Mouse (Mus musculus) urinary bladder, postnatal 0 days (tissue): ENCODE measurements around the gene Ggt1. TPM values are rescaled to one million over a fixed set of nuclear protein-coding genes. Genes with fewer than 3 reads are reported as not detected.

ENCODE experiments used
- polyA plus RNA-seq: library from polyadenylated mRNA; unstranded; fragments of >200 nt; fragmentation: Nextera tagmentation; extraction: Ambion mirVana; gene quantifications from 2 replicates; pipeline ENCODE4 v1.2.1, GENCODE M21; 2015

Ggt1 gene
- polyA plus RNA-seq: 0.36 TPM in 1 of 2 replicates, not detected in the other

DNA sequence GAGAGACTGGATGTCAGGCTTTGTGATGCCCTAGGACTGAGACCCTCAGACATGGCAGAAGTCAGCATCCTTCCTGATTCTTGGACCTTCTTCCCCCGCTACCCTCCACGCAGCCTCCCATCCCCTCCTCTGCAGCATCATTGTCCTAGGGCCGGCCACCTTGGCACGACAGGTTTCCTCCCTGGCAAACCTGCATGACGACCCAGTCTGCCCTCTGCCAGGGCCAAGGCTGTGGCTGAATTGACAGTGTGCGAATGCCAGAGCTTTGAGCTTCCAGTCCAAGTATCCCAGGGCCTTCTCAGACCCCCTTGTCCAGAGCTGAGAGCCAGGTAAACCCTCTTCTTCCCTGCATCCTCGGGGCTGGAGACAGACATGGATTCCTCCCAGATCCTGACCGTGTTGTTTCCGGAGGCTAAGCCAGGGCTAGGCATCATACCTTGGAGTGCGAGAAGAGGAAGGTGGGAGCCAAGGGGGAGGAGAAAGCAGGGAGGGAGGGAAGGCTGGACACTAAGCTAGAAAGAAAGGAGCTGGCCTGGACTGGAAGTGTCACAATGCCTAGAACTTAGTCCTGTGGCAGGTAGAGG is at the start of gene Ggt1:
Gene Ggt1, plus strand, starts transcription at position 534 of the 584 bp plus-strand sequence.

DNA sequence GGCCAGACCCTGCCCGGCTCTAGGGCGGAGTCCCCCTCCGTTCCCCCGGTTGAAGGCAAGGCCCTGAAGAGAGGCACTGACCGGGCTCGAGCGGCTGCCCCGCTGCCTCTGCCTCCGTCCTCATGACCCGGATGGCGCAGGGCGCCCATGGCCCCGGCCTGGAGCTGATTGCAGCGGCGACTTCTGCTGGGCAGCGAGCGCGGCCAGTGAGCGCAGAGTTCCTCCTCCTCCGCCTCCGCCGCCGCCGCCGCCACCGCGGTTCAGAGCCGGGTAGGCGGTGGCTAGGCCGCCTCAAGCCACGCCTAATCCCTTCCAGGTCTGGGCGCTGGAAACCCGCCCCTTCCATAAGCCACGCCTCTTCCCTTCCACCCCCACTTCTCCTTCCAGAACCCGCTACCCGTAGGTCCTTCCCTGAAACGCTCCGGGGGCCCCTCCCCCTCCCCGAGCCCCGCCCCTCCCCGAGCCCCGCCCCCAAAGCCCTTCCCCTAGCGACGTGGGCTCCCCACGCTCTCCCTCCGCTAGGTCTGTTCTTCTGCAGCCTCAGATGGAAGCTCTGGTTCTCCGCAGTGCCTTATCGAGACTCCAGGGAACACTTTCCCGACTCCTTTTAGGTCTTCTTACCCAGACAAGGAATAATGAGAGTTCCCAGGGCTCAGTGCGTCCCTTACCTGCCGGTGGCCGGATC is 44.2 kb upstream of the Ggt1 start, which contains the start of gene Snrpd3:
Gene Snrpd3, plus strand, starts transcription at position 479 of the 685 bp plus-strand sequence.

DNA sequence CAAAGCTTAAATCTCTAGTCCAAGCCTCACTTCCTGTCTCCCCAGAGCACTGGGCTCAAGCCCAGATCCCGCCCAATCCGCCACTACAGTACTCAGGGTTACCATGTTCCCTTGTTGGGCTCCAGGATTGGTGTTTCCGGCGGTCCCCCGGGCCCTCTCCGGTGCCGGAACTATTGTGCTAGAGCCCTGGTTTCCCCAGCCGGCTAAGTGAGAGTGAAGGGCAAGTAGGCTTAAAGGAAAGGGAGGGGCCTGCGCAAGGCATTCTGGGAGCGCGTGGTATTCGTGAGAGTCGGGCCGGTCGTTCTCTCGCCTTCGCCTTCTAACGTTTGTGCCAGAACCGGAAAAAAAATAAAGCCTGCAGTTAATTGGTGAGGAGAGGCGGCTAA is 43.7 kb upstream of the Ggt1 start, which contains the start of gene Gucd1:
Gene Gucd1, minus strand, starts transcription at position 215 of the 386 bp plus-strand sequence.

DNA sequence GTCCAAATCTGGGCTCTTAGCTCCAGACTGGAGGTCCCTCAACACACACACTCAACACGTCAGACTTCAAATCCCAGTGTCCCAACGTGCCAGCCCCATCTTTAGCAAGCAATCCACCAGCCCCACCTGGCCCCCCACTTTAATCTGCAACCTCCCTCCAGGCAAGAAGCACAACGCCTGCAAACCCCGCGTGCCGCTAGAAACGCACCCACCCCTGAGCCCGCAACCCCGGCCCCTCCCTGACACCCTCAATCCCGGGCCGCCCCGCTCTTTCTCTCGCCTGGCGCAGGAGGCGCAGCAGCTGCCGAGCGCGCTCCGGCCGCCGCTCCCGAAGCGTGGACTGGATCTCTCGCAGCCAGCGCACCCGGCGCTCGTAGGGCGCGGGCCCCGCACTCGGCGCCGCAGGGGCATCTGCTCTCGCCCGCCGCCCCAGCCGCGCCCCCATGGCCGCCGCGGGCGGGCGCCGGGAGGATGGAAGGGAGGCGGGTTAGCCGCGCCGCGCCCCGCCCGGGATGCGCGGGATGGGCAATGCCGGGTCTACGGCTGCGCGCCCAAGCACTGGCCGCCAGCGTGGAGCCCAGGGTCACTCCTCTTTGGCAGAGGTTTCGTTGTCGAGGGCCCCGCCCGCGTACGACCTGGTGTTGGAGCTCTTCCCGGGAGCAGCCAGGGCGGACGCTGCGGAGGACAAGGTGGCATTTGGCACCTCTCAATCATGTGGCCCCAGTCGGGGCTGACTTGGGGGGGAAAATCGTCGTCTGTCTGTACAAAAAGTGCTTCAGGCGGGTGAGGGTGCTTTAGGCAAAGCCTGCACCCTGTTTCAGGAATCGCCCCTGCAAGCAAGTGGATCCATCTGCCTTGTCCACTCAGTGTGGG is 1.5 kb upstream of the Ggt1 start, which contains the start of gene Lrrc75b:
Gene Lrrc75b, minus strand, starts transcription at position 655 of the 873 bp plus-strand sequence.

DNA sequence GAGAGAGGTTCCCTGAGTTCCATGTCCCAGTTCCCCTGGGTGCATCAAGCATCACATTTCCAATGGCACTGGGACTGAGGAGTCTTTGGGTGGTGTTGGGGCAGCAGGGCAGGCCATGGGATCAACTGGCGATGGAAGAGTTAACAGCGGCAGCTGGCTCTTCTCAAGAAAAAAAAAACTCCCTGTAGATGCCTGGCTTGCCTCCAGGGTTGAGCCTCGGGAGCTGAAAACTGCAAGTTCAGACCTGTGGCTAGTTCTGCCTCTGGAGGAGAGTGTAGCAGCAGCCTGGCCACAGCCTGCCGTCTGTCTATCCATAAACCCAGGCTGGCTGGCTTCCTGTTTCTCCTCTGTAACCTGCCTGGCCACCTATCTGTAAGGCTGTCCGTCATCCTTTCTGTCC is 27.7 kb downstream of the Ggt1 start, which contains the start of gene Ggt5:
Gene Ggt5, plus strand, starts transcription at position 212 of the 400 bp plus-strand sequence.

Other genes starting within 250 kb of the Ggt1 start
- gene Adora2a, start 244.7 kb upstream of the Ggt1 start, polyA plus RNA-seq: 1.3 and 1.4 TPM in 2 replicates
- 0.18 and 0.22 TPM in 2 replicates for gene Upb1, start 160.5 kb upstream of the Ggt1 start, polyA plus RNA-seq
- 80.1 and 83.1 TPM in 2 replicates for gene Snrpd3, start 44.1 kb upstream of the Ggt1 start, polyA plus RNA-seq
- 19.7 and 21.3 TPM in 2 replicates for gene Gucd1, start 43.6 kb upstream of the Ggt1 start, polyA plus RNA-seq
- 3.7 and 5.4 TPM in 2 replicates for gene Lrrc75b, start 1.3 kb upstream of the Ggt1 start, polyA plus RNA-seq
- 1.2 and 1.9 TPM in 2 replicates for gene Ggt5, start 27.7 kb downstream of the Ggt1 start, polyA plus RNA-seq
- 79.5 and 108 TPM in 2 replicates for gene Susd2, start 82.4 kb downstream of the Ggt1 start, polyA plus RNA-seq
- gene Cabin1, start 202.7 kb downstream of the Ggt1 start, polyA plus RNA-seq: 17.0 and 18.6 TPM in 2 replicates
- 45.8 and 51.8 TPM in 2 replicates for gene Ddt, start 211.8 kb downstream of the Ggt1 start, polyA plus RNA-seq
- gene Gm20441, start 219.3 kb downstream of the Ggt1 start, polyA plus RNA-seq: 0.28 and 1.0 TPM in 2 replicates
- 60.8 and 65.5 TPM in 2 replicates for gene Gstt3, start 219.8 kb downstream of the Ggt1 start, polyA plus RNA-seq
- gene Gstt1, start 237.0 kb downstream of the Ggt1 start, polyA plus RNA-seq: 49.2 and 49.8 TPM in 2 replicates